Mouse (Mus musculus): ENCODE results near the gene Fam160a1.
A peak's percentile ranks its signal among the peaks of the same experiment; 100 is the strongest.

Gene Fam160a1

DNA sequence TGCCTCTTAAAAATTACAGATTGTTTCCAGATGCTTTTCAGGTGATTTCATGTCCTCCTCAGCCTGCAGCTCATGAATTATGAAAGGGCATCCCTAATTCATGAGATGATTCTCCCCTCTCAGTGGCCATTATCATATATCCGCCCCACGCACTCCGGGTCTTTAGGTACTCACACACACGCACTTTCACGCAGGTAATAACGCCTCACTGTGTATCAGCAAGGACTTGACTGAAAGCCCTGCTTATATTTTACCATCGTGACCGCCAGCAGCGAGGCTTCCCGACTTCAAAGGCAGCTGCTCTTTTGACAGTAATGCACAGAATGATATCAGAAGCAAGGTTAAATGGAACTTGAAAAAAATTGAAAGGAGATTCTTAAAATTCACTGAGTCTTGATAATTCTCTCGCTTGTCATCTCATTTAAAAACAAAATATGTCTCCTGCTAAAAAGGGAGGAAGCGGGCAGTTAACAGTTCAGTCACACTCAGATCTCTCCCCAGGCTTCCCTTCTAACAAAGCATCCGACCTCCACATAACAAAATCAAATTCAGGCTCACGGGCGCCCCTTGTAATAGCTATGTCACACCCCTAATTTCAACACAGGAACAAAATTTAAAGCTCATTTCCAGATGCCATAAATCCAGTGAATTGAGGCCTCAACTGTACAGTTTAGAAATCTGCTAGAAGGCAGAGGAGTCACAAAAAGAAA lies 3.9 kb upstream of the Fam160a1 start:
- no peak for DNase-seq

DNA sequence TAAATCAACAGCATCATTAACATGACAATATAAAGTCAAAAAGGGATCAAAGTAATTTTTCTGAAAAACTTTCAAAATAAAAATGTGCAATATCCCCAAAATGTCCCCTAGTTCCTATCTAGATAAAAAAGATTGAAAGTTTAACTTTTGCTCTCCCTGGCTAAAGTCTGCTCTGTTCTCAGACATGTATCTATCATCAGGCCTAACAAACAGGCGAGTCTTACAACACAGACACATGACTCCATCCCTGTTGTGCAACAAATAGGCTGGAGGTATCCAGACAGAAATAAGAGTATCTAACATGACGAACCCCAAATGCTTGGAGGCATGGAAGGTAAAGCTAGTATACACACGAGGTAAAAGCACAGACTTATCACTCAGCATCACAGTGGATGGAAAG lies 2.2 kb upstream of the Fam160a1 start:
- no peak for DNase-seq

- DNase-seq = no peak
These were observed 2.9 kb downstream of the Fam160a1 start for GRCm38 (mm10) chr3:85814241-85814640.

- DNase-seq = no peak
These were observed 3.7 kb downstream of the Fam160a1 start for GRCm38 (mm10) chr3:85813101-85814014.

DNA sequence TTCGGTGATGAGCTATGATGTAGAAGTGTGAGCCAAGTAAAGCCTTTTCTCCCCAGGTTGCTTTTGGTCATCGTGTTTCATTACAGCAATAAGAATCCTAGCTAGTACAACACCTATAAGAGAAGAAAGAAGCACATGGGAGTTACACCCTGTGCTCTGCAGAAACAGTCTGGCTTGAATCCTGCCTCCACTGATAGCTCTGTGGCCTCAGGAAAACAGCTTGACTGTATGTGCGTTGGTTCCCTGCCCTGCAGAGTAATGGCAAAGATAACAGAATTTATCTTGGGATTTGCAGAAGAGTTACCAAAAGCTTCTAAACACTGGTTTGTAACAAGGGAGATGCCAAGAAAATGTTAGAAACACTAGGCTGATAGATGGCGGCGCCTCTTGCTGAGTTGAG lies 5.1 kb downstream of the Fam160a1 start:
- DNase-seq = peak; percentile 5

- no peak for DNase-seq
These were observed 23.9 kb downstream of the Fam160a1 start for GRCm38 (mm10) chr3:85793166-85793565.

DNA sequence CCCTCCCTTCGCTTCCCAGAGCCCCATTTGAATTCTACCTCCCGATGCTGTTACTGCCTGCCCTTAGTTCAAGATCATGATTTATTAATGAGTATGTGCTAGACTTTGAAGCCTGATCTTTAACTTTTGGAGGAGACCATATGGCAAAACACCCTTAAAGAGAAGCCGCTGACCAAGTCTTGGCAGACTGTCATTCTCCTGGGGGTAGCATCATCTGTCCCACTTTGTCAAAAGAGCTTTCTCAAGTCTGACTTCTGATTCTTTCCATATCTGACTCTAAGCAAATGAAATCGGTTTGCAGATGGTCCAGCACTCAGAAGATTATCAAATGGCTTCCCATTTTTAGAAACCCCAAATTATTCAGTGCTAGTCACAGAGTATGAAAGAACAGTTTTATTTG lies 27.3 kb downstream of the Fam160a1 start:
- no peak for DNase-seq

DNA sequence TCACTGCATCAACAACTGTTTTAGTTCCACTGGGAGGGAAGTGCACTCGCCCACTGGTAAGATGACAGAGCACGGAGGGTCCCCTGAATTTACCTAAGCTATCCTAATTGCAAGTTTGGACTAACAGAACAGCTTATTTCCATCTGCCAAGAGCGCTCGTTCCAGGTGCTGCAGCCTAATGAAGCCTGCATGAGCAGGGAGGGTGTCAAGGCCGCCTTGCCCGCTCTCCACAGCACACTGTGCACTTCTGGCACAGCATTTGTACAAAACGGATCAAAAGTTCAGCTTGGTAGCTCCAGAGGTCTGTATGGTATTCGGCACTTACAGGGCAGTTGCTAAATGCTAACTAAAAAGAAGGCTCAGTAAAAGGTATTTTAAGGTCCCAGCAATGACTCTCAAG lies 30.6 kb downstream of the Fam160a1 start:
- no peak for DNase-seq

- no peak for DNase-seq
These were observed 36.2 kb downstream of the Fam160a1 start for GRCm38 (mm10) chr3:85780906-85781305.

GRCm38 (mm10) chr3:85780332-85780731 lies 36.8 kb downstream of the Fam160a1 start:
- DNase-seq = no peak

DNA sequence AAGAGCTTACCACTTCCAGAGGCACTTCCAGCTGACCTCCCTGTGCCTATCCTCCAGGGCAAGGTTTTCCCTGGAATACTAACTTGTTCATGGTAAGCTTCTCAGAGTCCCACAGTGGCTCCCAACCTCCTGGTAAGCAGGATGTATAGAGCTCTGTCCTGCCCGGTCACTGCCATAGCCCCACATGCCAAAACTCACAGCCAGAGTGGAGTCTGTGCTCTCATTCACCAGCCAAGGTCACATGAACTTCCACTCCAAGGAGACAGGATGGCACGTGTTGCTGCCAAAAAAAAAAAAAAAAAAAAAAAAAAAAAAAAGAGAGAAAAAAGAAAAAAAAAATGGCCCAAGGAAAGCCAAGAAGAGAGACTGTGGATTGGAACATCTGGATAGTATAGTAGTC lies 39.2 kb downstream of the Fam160a1 start:
- DNase-seq = no peak

- no peak for DNase-seq
These were observed 39.7 kb downstream of the Fam160a1 start for GRCm38 (mm10) chr3:85777356-85777755.

- no peak for DNase-seq
These were observed 40.4 kb downstream of the Fam160a1 start for GRCm38 (mm10) chr3:85776707-85777106.

GRCm38 (mm10) chr3:85776126-85776525 lies 41.0 kb downstream of the Fam160a1 start:
- no peak for DNase-seq

- no peak for DNase-seq
These were observed 43.2 kb downstream of the Fam160a1 start for GRCm38 (mm10) chr3:85773886-85774285.

DNA sequence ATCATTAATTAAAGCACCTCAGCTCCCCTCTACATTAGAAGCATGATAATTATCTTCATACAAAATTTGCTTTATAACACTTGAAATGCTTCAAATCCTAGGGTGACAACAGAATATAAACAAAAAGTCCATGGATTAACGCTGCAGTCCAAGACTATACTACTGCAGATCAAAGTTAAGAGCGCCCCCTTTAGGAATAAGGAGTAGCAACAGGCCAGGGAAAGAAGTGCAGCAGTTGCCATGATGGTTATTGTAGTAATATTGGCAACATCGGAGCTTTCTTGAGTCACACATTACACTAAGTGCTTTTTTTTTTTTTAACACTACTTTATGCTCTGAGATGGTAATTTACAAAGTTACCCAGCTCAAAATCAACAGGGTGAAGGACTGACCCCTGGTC lies 43.7 kb downstream of the Fam160a1 start:
- DNase-seq = no peak

DNA sequence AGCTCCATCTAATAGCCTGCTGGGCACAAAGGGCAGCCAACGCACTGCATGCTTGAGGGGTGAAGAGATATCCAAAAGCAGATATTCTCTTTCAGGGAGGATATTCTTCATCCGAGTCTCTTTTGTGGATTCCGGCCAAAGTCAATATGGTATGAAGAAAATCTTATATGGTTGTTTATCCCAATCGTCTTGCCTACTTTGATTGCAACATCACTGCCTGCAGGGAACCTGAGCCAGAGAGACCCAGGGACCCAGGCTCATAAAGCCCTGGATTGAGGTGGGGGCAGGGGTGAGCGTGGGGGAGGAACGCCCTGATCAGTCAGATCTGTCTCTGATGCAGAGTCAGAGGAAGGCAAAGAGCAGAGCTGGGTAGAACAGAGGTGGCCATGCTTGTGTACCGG lies 52.2 kb downstream of the Fam160a1 start:
- DNase-seq = no peak

GRCm38 (mm10) chr3:85764008-85764834 lies 52.9 kb downstream of the Fam160a1 start:
- DNase-seq = no peak

DNA sequence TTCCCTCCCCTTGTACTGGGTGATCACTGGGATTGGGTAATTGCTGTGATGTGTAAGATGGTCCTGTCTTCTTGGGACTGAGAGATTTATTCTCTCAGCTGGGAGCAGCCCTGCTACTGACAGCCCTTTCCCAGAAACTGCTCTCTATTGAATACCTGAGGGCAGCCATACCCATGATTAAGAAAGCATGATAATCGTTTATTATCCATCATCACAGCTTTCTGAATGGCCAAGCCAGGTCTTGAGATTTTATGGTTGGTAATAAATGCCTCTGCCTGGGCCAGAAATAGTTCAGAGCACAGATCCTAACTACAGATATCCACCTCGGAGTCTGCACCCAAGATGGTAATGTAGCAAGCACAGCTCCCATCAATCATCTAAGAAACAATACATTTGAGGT lies 59.1 kb downstream of the Fam160a1 start:
- DNase-seq = no peak

DNA sequence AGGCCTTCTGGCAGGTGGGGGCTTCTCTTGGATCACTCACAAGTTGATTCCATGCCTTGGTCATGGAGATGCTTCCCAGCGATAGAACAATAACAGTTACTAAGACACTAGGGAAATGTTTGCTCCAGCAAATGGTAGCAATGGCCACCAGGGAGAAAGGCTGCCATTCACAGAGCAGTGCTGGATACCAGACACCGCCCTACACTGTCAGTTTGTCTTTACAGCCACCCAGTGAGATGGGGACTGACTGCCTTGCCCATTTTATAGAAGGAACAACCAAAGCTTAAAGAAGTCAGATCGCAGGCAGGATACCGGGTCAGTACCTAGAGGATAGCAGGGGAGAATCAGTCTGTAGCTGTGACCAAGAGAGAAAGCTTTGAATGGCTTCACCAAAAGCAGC lies 59.7 kb downstream of the Fam160a1 start:
- no peak for DNase-seq

DNA sequence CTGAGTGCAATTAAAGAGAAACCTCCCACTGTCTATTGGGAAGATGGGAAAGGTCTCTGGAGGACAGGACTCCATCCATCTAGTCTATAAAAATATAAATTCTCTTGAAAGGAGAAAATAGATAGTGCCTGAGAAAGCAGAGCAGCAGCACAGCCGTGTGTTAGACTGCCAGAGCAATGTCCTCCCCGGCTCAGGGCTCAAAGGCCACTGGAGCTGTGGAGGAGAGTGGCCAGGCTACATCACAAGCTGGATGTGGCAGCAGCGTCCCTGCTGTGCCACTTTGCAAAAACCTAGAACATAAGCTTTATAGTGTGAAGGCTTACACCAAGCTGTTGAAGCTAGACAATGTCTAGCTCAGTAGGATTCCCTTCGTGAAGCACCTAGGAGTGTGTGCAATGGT lies 67.7 kb downstream of the Fam160a1 start:
- no peak for DNase-seq

GRCm38 (mm10) chr3:85748863-85749262 lies 68.2 kb downstream of the Fam160a1 start:
- DNase-seq = no peak

GRCm38 (mm10) chr3:85746116-85746515 lies 71.0 kb downstream of the Fam160a1 start:
- DNase-seq = no peak

Data from liver (tissue).